Mouse (Mus musculus) testis, adult 2 months (tissue): ENCODE results near the gene 4921524J17Rik. TPM values are rescaled to one million over a fixed set of nuclear protein-coding genes. Genes with fewer than 3 reads are reported as not detected.

Experiments
- H3K27ac ChIP-seq: fragments of 200-500 bp; 2 replicates; pipeline ENCODE4 v1.5.1; 2012; ENCODE audit warnings: low read depth, low read length; ENCODE audit not compliant: control insufficient read depth, insufficient read depth
- H3K27me3 ChIP-seq: fragments of 200-500 bp; 2 replicates; pipeline ENCODE4 v1.6.1; 2012; ENCODE audit warnings: mild to moderate bottlenecking, low read length, moderate library complexity; ENCODE audit not compliant: control insufficient read depth, insufficient read depth
- H3K36me3 ChIP-seq: fragments of 200-500 bp; 2 replicates; pipeline ENCODE4 v1.6.1; 2012; ENCODE audit warnings: mild to moderate bottlenecking, low read length; ENCODE audit not compliant: control insufficient read depth, insufficient read depth
- H3K4me1 ChIP-seq: fragments of 200-500 bp; 2 replicates; pipeline ENCODE4 v1.6.1; 2012; ENCODE audit warnings: low read length; ENCODE audit not compliant: control insufficient read depth, insufficient read depth
- H3K4me3 ChIP-seq: fragments of 200-500 bp; 2 replicates; pipeline ENCODE4 v1.5.1; 2012; ENCODE audit warnings: low read depth, mild to moderate bottlenecking, low read length, moderate library complexity, mixed read lengths; ENCODE audit not compliant: control insufficient read depth
- CTCF ChIP-seq: fragments of 200-500 bp; IDR thresholded peaks from 2 replicates; pipeline ENCODE4 v1.5.1; 2012; ENCODE audit warnings: low read depth, mild to moderate bottlenecking, inconsistent platforms, low read length, moderate library complexity; ENCODE audit not compliant: control insufficient read depth, insufficient read depth, insufficient replicate concordance
- POLR2A ChIP-seq: fragments of 200-500 bp; IDR thresholded peaks from 2 replicates; pipeline ENCODE4 v1.6.1; 2012; ENCODE audit warnings: low read depth, mild to moderate bottlenecking, inconsistent platforms, low read length, moderate library complexity; ENCODE audit not compliant: control insufficient read depth
- polyA plus RNA-seq: library from polyadenylated mRNA; depleted of rRNA; stranded (reverse); fragments of >200 nt; gene quantifications from 2 replicates; pipeline ENCODE4 v1.2.3, GENCODE M21; 2012; rRNA removed

The 4921524J17Rik gene
- polyA plus RNA-seq, 1 experiment: 12.4 TPM

GRCm38 (mm10) chr8:85371736-85372464 is 60.7 kb downstream of the 4921524J17Rik start:
- Histone ChIP-seq H3K36me3 (no peaks in the 10 kb centered on the region), H3K27me3 (no peaks in the 10 kb centered on the region), H3K4me3 (no peak overlapping the region), H3K4me1 (no peaks in the 10 kb centered on the region), H3K27ac (no peak overlapping the region)
- TF ChIP-seq POLR2A (no peak), CTCF (no peak)

GRCm38 (mm10) chr8:85365176-85365575 is 67.5 kb downstream of the 4921524J17Rik start:
- H3K27me3 ChIP-seq: no peaks in the 10 kb centered on the region
- TF ChIP-seq CTCF (no peak), POLR2A (no peak)
- H3K36me3 ChIP-seq: no peaks in the 10 kb centered on the region
- no peak overlapping the region for H3K27ac ChIP-seq
- peaks cover 4% of the 10 kb centered on the region for H3K4me1 ChIP-seq
- H3K4me3 ChIP-seq: no peak overlapping the region

GRCm38 (mm10) chr8:85364628-85365027 is 68.0 kb downstream of the 4921524J17Rik start:
- no peaks in the 10 kb centered on the region for H3K27me3 ChIP-seq
- no peak overlapping the region for H3K27ac ChIP-seq
- TF ChIP-seq POLR2A (no peak), CTCF (no peak)
- H3K4me3 ChIP-seq: no peak overlapping the region
- no peaks in the 10 kb centered on the region for H3K36me3 ChIP-seq
- peaks cover 4% of the 10 kb centered on the region for H3K4me1 ChIP-seq

- H3K4me1 ChIP-seq: peaks cover 4% of the 10 kb centered on the region
- H3K27me3 ChIP-seq: no peaks in the 10 kb centered on the region
- no peak overlapping the region for H3K27ac ChIP-seq
- TF ChIP-seq CTCF: no peak
- no peak for TF ChIP-seq POLR2A
- H3K36me3 ChIP-seq: no peaks in the 10 kb centered on the region
- no peak overlapping the region for H3K4me3 ChIP-seq
Observed at GRCm38 (mm10) chr8:85363406-85363805, 69.2 kb downstream of the 4921524J17Rik start.

- TF ChIP-seq CTCF: no peak
- no peak for TF ChIP-seq POLR2A
- Histone ChIP-seq H3K36me3 (no peaks in the 10 kb centered on the region), H3K27me3 (no peaks in the 10 kb centered on the region), H3K4me1 (peaks cover 4% of the 10 kb centered on the region), H3K27ac (no peak overlapping the region), H3K4me3 (no peak overlapping the region)
Observed at GRCm38 (mm10) chr8:85362211-85362610, 70.4 kb downstream of the 4921524J17Rik start.

Other genes with a start within 250 kb of the 4921524J17Rik start
- gene Olfr371, start 206.8 kb downstream of the 4921524J17Rik start, polyA plus RNA-seq: 0.53 and 0.61 TPM in 2 replicates
- 15.6 and 18.0 TPM in 2 replicates for gene Orc6, start 133.2 kb downstream of the 4921524J17Rik start, polyA plus RNA-seq
- 19.8 and 23.9 TPM in 2 replicates for gene Vps35, start 133.0 kb downstream of the 4921524J17Rik start, polyA plus RNA-seq
- gene Mylk3, start 46.5 kb downstream of the 4921524J17Rik start, polyA plus RNA-seq: 1.3 and 1.5 TPM in 2 replicates
- 12.7 and 15.6 TPM in 2 replicates for gene Gpt2, start 59.7 kb upstream of the 4921524J17Rik start, polyA plus RNA-seq
- 21.6 and 29.2 TPM in 2 replicates for gene Dnaja2, start 122.5 kb upstream of the 4921524J17Rik start, polyA plus RNA-seq